Mouse (Mus musculus): ENCODE results near the gene Slc51a.

- TF ChIP-seq HCFC1 (IDR thresholded peaks at IDR 0.05; ENCODE audit: low read depth, low read length) (no peak), EP300 (IDR thresholded peaks at IDR 0.05; ENCODE audit: low read length) (no peak), POLR2A (IDR thresholded peaks at IDR 0.05; ENCODE audit: low read depth, low read length) (no peak), ZKSCAN1 (IDR thresholded peaks at IDR 0.05; ENCODE audit: borderline replicate concordance, low read depth, low read length) (no peak), KAT2A (IDR thresholded peaks at IDR 0.05; ENCODE audit: insufficient replicate concordance, low read length) (no peak), MYC (IDR thresholded peaks at IDR 0.05; ENCODE audit: low read depth, low read length) (no peak), CTCF (conservative IDR thresholded peaks at IDR 0.05 in 1 of 2, IDR thresholded peaks at IDR 0.05 in 1 of 2; ENCODE audit: low read depth in 2 of 2, low read length in 2 of 2) (no peak), POLR2AphosphoS2 (IDR thresholded peaks at IDR 0.05; ENCODE audit: low read depth, low read length) (no peak)
Observed at GRCm38 (mm10) chr16:32502621-32503335, 15.1 kb upstream of the Slc51a start.
